Mouse (Mus musculus) heart, postnatal 4 days (tissue): ENCODE results near the gene Pimreg. TPM values are rescaled to one million over a fixed set of nuclear protein-coding genes. Genes with fewer than 3 reads are reported as not detected.

Experiments
- DNase-seq: peaks from one replicate; pipeline ENCODE4 v3.0.0; 2021
- total RNA-seq, 2 experiments: library from RNA; stranded (reverse); gene quantifications; 2 replicates each; pipeline ENCODE4 v1.2.3; 2021

Pimreg gene
- total RNA-seq = 10 to 100 TPM; 30.5 to 38.3 TPM

- DNase-seq = peak; percentile 91
These were observed at the start of gene Pimreg for GRCm38 (mm10) chr11:72041768-72042607. Gene Pimreg, plus strand, starts transcription at chr11:72042032.

GRCm38 (mm10) chr11:71992438-71992837 is 49.4 kb upstream of the Pimreg start:
- DNase-seq = no peak

GRCm38 (mm10) chr11:71995968-71996511 is 45.8 kb upstream of the Pimreg start:
- DNase-seq = peak; percentile 76

- no peak for DNase-seq
These were observed 45.0 kb upstream of the Pimreg start for GRCm38 (mm10) chr11:71996805-71997204.

GRCm38 (mm10) chr11:72000194-72000593 is 41.6 kb upstream of the Pimreg start:
- DNase-seq = no peak

GRCm38 (mm10) chr11:72002138-72002853 is 39.5 kb upstream of the Pimreg start:
- peak; percentile 34 for DNase-seq

- DNase-seq = no peak
These were observed 38.7 kb upstream of the Pimreg start for GRCm38 (mm10) chr11:72003171-72003570.

- DNase-seq = no peak
These were observed 36.3 kb upstream of the Pimreg start for GRCm38 (mm10) chr11:72005547-72005946.

- no peak for DNase-seq
These were observed 31.5 kb upstream of the Pimreg start for GRCm38 (mm10) chr11:72010367-72010766.

- no peak for DNase-seq
These were observed 30.7 kb upstream of the Pimreg start for GRCm38 (mm10) chr11:72010940-72011722.

- no peak for DNase-seq
These were observed 29.9 kb upstream of the Pimreg start for GRCm38 (mm10) chr11:72011955-72012354.

- DNase-seq = no peak
These were observed 27.2 kb upstream of the Pimreg start for GRCm38 (mm10) chr11:72014674-72015073.

- no peak for DNase-seq
These were observed 25.1 kb upstream of the Pimreg start for GRCm38 (mm10) chr11:72016518-72017252.

GRCm38 (mm10) chr11:72017253-72017601 is 24.6 kb upstream of the Pimreg start:
- no peak for DNase-seq

- DNase-seq = no peak
These were observed 20.8 kb upstream of the Pimreg start for GRCm38 (mm10) chr11:72021015-72021414.

GRCm38 (mm10) chr11:72022827-72023226 is 19.0 kb upstream of the Pimreg start:
- DNase-seq = no peak

- DNase-seq = no peak
These were observed 18.3 kb upstream of the Pimreg start for GRCm38 (mm10) chr11:72023581-72023980.

- peak; percentile 76 for DNase-seq
These were observed 17.5 kb upstream of the Pimreg start for GRCm38 (mm10) chr11:72024193-72024781.

GRCm38 (mm10) chr11:72025843-72026242 is 16.0 kb upstream of the Pimreg start:
- DNase-seq = no peak

- DNase-seq = no peak
These were observed 15.3 kb upstream of the Pimreg start for GRCm38 (mm10) chr11:72026516-72026915.

- DNase-seq = no peak
These were observed 14.0 kb upstream of the Pimreg start for GRCm38 (mm10) chr11:72027836-72028235.

GRCm38 (mm10) chr11:72029143-72029542 is 12.7 kb upstream of the Pimreg start:
- DNase-seq = peak; percentile 56
